Mouse (Mus musculus) limb, embryonic 14.5 days (tissue): ENCODE data around the gene Rad51b. TPM values are rescaled to one million over a fixed set of nuclear protein-coding genes. Genes with fewer than 3 reads are reported as not detected.

Source experiments
- ATAC-seq: fragments of 200-750 bp; cut with Nextera tagmentation; 2 replicates; pipeline ENCODE4 v1.8.0; 2017; ENCODE audit warnings: low read depth, moderate number of reproducible peaks, moderate TSS enrichment; ENCODE audit not compliant: low FRiP score
- DNase-seq: peaks from one replicate; pipeline ENCODE4 v3.0.0-alpha.2; 2015; ENCODE audit warnings: low spot score
- H3K27ac ChIP-seq: fragments of 300-500 bp; sonication (generic); replicated peaks from 2 replicates; pipeline ENCODE4 v1.5.1; 2014; ENCODE audit warnings: low read depth, mild to moderate bottlenecking, low read length, moderate library complexity, mixed read lengths
- H3K27me3 ChIP-seq: fragments of 300-500 bp; sonication (generic); 2 replicates; pipeline ENCODE4 v1.6.1; 2014; ENCODE audit warnings: low read length, mixed read lengths; ENCODE audit not compliant: control insufficient read depth, insufficient read depth
- H3K36me3 ChIP-seq: fragments of 300-500 bp; sonication (generic); 2 replicates; pipeline ENCODE4 v1.6.1; 2014; ENCODE audit warnings: mild to moderate bottlenecking, low read length, moderate library complexity, mixed read lengths; ENCODE audit not compliant: control insufficient read depth, insufficient read depth
- H3K4me1 ChIP-seq: fragments of 300-500 bp; sonication (generic); 2 replicates; pipeline ENCODE4 v1.6.1; 2014; ENCODE audit warnings: antibody characterized with exemption, low read length, mixed read lengths; ENCODE audit not compliant: control insufficient read depth, insufficient read depth
- H3K4me2 ChIP-seq: fragments of 300-500 bp; sonication (generic); replicated peaks from 2 replicates; pipeline ENCODE4 v1.6.1; 2014; ENCODE audit warnings: low read depth, mild to moderate bottlenecking, low read length, moderate library complexity; ENCODE audit not compliant: severe bottlenecking
- H3K4me3 ChIP-seq: fragments of 300-500 bp; sonication (generic); replicated peaks from 2 replicates; pipeline ENCODE4 v1.5.1; 2014; ENCODE audit warnings: low read length
- H3K9ac ChIP-seq: fragments of 300-500 bp; sonication (generic); 2 replicates; pipeline ENCODE4 v1.6.1; 2014; ENCODE audit warnings: mild to moderate bottlenecking, low read depth, low read length, moderate library complexity; ENCODE audit not compliant: severe bottlenecking
- H3K9me3 ChIP-seq: fragments of 300-500 bp; sonication (generic); 2 replicates; pipeline ENCODE4 v1.6.1; 2016; ENCODE audit warnings: low read length; ENCODE audit not compliant: control insufficient read depth
- POLR2A ChIP-seq: fragments of 200-500 bp; IDR thresholded peaks from 2 replicates; pipeline ENCODE4 v1.8.0; 2012; ENCODE audit warnings: inconsistent platforms, mild to moderate bottlenecking, moderate library complexity, borderline replicate concordance; ENCODE audit not compliant: insufficient read depth, insufficient read length; ENCODE audit errors: extremely low read depth
- WGBS: fragments of 180-500 bp; shearing (Covaris S2); extraction: QIAGEN DNeasy Blood & Tissue Kit; methylation state at CpG from one replicate; pipeline ENCODE4 v1.1.7; 2014; 5-methylcytosine and 5-hydroxymethylcytosine counted together
- polyA plus RNA-seq, 2 experiments: library from polyadenylated mRNA; depleted of rRNA in 1 of 2; stranded (reverse) in 1 of 2; unstranded in 1 of 2; fragments of >200 nt; fragmentation: Nextera tagmentation in 1 of 2; extraction: Ambion mirVana in 1 of 2; gene quantifications; 2 replicates each; pipeline versions ENCODE4 v1.2.1 to v1.2.3; 2012 to 2014

Rad51b gene
- polyA plus RNA-seq, 2 experiments, result 3.2 to 5.7 TPM

- WGBS, result 90% methylated on average over 5 of the region's 5 CpGs
- H3K27me3 ChIP-seq, result no peaks in the 10 kb centered on the region
Measured at GRCm38 (mm10) chr12:79478816-79479215, 181.7 kb downstream of the Rad51b start.

GRCm38 (mm10) chr12:79485501-79485900, 188.4 kb downstream of the Rad51b start:
- no peak for TF ChIP-seq POLR2A
- ATAC-seq, result no peak
- WGBS, result 56% methylated on average over 4 of the region's 4 CpGs

More at GRCm38 (mm10) chr12:79478816-79479215, 181.7 kb downstream of the Rad51b start:
- DNase-seq (no peak), ATAC-seq (no peak)
- Histone ChIP-seq H3K9ac (no peak overlapping the region), H3K4me1 (peaks cover 28% of the 10 kb centered on the region), H3K4me3 (no peak overlapping the region), H3K36me3 (no peaks in the 10 kb centered on the region), H3K9me3 (no peaks in the 10 kb centered on the region), H3K4me2 (no peak overlapping the region), H3K27ac (no peak overlapping the region)
- TF ChIP-seq POLR2A, result no peak

GRCm38 (mm10) chr12:79488590-79489242, 191.6 kb downstream of the Rad51b start:
- DNase-seq, result peak; percentile 90
- no peak overlapping the region for H3K9ac ChIP-seq
- H3K27me3 ChIP-seq, result no peaks in the 10 kb centered on the region
- no peaks in the 10 kb centered on the region for H3K36me3 ChIP-seq
- peak overlapping the region; percentile 75 for H3K27ac ChIP-seq
- H3K4me1 ChIP-seq, result peaks cover 28% of the 10 kb centered on the region
- no peak for TF ChIP-seq POLR2A
- no peak overlapping the region for H3K4me3 ChIP-seq
- peak; percentile 79 for ATAC-seq
- H3K4me2 ChIP-seq, result no peak overlapping the region
- WGBS, result 50% methylated on average over 17 of the region's 17 CpGs
- no peaks in the 10 kb centered on the region for H3K9me3 ChIP-seq

More at GRCm38 (mm10) chr12:79485501-79485900, 188.4 kb downstream of the Rad51b start:
- no peak overlapping the region for H3K4me2 ChIP-seq
- no peaks in the 10 kb centered on the region for H3K27me3 ChIP-seq
- no peak overlapping the region for H3K4me3 ChIP-seq
- H3K9me3 ChIP-seq, result no peaks in the 10 kb centered on the region
- no peak overlapping the region for H3K27ac ChIP-seq
- peaks cover 25% of the 10 kb centered on the region for H3K4me1 ChIP-seq
- no peaks in the 10 kb centered on the region for H3K36me3 ChIP-seq
- peak; percentile 65 for DNase-seq
- H3K9ac ChIP-seq, result no peak overlapping the region

GRCm38 (mm10) chr12:79490626-79491025, 193.5 kb downstream of the Rad51b start:
- Histone ChIP-seq H3K27me3 (no peaks in the 10 kb centered on the region), H3K36me3 (no peaks in the 10 kb centered on the region), H3K27ac (peak overlapping the region; percentile 70), H3K9me3 (no peaks in the 10 kb centered on the region), H3K4me1 (peaks cover 28% of the 10 kb centered on the region), H3K9ac (no peak overlapping the region), H3K4me2 (no peak overlapping the region), H3K4me3 (no peak overlapping the region)
- no peak for DNase-seq
- no peak for ATAC-seq
- no peak for TF ChIP-seq POLR2A
- WGBS, result 59% methylated on average over 5 of the region's 5 CpGs

- WGBS, result 85% methylated on average over 4 of the region's 4 CpGs
- no peaks in the 10 kb centered on the region for H3K9me3 ChIP-seq
- H3K36me3 ChIP-seq, result no peaks in the 10 kb centered on the region
- H3K4me3 ChIP-seq, result no peak overlapping the region
- H3K4me1 ChIP-seq, result peaks cover 28% of the 10 kb centered on the region
- TF ChIP-seq POLR2A, result no peak
- ATAC-seq, result no peak
- H3K9ac ChIP-seq, result no peak overlapping the region
- DNase-seq, result no peak
- no peak overlapping the region for H3K27ac ChIP-seq
- H3K4me2 ChIP-seq, result no peak overlapping the region
- no peaks in the 10 kb centered on the region for H3K27me3 ChIP-seq
Measured at GRCm38 (mm10) chr12:79492175-79492574, 195.1 kb downstream of the Rad51b start.
